Mouse (Mus musculus) liver, embryonic 14.5 days (tissue): ENCODE results near the gene 1700025C18Rik.

ENCODE experiments used
- CTCF ChIP-seq: IDR thresholded peaks from 2 replicates; pipeline ENCODE4 v1.5.1; 2016; ENCODE audit warnings: antibody characterized with exemption, low read depth, control low read depth
- EP300 ChIP-seq: IDR thresholded peaks from 2 replicates; pipeline ENCODE4 v1.6.1; 2016; ENCODE audit warnings: antibody characterized with exemption, low read depth

DNA sequence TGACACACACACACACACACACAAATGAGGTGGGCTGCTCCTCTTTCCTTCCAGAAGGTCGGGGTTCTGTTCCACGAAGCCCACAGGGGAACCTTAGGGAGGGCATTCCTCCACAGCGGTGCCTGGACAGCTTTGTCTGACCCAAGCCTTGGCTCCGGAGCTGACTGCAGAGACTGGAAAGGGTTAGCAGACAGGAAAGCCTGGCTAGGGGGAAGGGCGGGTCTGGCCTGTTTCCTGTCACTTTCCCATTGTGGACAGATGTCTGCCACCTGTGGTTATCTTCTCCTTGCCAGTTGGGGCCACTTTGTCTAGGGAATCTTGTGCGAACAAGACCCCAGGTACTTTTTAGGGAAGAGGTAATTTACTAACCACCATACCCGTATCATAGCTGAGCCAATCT lies 34.6 kb downstream of the 1700025C18Rik start:
- TF ChIP-seq CTCF (no peak), EP300 (no peak)
